Mouse (Mus musculus): ENCODE measurements at regions not wholly inside any gene's neighbourhood (a gene's known extent, or its start where the extent isn't known, plus 50 kb on each side); places are given as distances from the start of the nearest gene placed in this dataset.

GRCm38 (mm10) chr7:37168883-37169282, 471.0 kb downstream of the Tshz3 start:
- TF ChIP-seq CTCF (IDR thresholded peaks at IDR 0.05; ENCODE audit: borderline replicate concordance, insufficient read depth, low read depth, low read length) (no peak), POLR2A (IDR thresholded peaks at IDR 0.05; ENCODE audit: borderline replicate concordance, insufficient read depth, low read length) (no peak)

Data from cerebellum, adult 2 months (tissue).